Mouse (Mus musculus) layer of hippocampus, adult 9-10 months (tissue): ENCODE results near the gene Siah1b.

Experiments used
- DNase-seq: peaks from one replicate; pipeline ENCODE4 v3.0.0; 2022; ENCODE audit warnings: low spot score

Gene Siah1b

GRCm38 (mm10) chrX:164076040-164076775, at the start of gene Siah1b:
TSS of gene Siah1b (minus strand) at chrX:164076493.
- DNase-seq: peak; percentile 88

DNA sequence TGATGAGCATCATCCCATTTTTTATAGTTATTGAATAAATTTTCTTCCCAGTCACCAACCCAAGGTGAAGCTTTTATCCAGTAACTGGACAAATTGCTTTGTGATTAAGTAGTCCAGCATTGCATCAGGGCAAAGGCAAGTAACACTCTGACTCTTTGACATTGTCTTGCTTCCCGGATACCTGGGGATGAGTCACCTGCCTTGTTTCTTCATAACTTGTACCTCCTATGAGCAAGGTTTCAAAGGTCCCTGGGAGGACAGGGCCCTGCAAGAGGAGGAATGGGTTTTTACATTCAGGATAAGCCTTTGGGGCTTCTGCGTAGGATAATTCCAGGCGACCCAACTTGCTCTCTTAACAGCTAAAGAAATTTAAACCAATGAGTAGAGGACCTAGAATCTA, 47.6 kb upstream of the Siah1b start:
- DNase-seq: no peak

- DNase-seq: no peak
Observed at GRCm38 (mm10) chrX:164113744-164114143, 37.5 kb upstream of the Siah1b start.

- no peak for DNase-seq
Observed at GRCm38 (mm10) chrX:164111146-164111545, 34.9 kb upstream of the Siah1b start.

DNA sequence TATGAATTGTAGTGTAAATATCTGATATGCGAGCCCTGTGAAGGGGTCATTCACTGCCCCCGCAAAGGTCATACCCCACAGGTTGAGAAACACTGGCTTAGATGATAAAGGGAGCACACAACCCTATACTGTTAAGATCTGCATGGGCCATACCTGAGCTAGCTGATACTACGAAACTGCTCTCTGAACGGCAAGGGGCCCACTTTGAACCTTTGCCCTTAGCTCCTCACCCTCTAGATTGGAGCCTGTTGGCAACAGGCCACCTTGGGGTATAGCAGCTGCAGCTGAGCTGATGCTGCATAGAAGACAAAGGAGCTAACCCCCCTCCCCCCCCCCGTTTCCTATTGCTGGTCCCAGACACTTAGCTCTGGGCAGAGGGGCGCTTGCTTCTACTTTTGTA, 26.4 kb upstream of the Siah1b start:
- DNase-seq: no peak

GRCm38 (mm10) chrX:164102198-164102597, 25.9 kb upstream of the Siah1b start:
- no peak for DNase-seq

GRCm38 (mm10) chrX:164101483-164101882, 25.2 kb upstream of the Siah1b start:
- no peak for DNase-seq

DNA sequence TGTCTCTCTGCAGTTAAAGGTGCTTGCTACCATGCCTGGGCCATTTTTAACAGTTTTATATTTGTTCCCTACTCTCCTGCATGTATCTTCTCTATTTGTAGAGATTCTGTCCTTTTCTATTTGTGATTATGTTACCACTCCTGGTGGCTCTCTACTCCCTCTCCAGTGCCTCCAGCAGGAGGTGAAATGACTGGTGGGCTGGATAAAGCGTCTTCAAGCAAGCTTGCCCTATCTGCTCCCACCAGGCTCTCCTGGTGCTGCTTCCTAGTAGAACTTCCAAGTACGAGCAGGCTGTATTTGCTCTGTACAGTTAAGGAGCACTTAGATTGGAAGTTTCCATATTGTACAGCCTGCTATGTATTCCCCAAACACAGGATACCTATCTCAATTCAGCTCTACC, 19.5 kb upstream of the Siah1b start:
- no peak for DNase-seq

GRCm38 (mm10) chrX:164093435-164093834, 17.1 kb upstream of the Siah1b start:
- DNase-seq: no peak

- DNase-seq: no peak
Observed at GRCm38 (mm10) chrX:164092300-164093169, 16.2 kb upstream of the Siah1b start.

GRCm38 (mm10) chrX:164089916-164090315, 13.6 kb upstream of the Siah1b start:
- DNase-seq: no peak

DNA sequence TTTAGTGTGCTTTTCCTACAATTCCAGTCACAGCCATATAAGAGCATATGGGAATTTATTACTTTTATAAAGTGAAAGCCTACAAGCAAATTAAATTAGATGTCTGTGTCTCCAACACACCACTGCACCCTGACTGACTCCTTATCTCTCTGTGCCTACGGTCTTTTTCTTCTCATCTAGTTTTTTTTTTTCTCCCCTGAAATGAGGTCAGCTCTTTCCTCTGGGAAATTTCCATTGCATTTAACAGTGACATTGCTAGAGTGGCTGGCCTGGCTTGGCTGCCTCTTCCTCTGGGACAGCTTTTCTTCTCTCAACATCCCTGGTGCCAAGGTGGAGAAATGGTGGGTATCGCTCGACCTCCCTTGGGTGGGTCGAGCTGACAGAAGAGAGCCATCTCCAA, 12.3 kb upstream of the Siah1b start, which contains the start of gene Cltrn:
TSS of gene Cltrn (plus strand) at position 249 of the 400 bp plus-strand sequence.
- no peak for DNase-seq

DNA sequence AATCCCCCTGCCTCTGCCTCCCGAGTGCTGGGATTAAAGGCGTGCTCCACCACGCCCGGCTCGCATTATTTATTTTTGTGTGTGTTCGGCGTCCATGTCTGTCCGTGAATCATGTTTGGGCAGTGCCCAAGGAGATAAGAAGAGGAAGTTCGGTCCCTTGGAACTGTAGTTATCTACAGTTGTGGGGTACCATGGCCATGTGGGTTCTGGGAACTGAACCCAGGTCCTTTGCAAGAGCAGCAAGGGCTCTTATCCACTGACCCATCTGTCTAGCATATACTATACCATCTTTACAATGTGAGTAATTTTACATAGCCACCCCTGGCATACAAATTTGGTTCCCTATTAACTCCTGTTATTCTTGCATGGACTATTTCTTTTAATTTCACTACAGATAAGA, 5.7 kb upstream of the Siah1b start:
- no peak for DNase-seq

- DNase-seq: no peak
Observed at GRCm38 (mm10) chrX:164068968-164069367, 7.3 kb downstream of the Siah1b start.

- DNase-seq: peak; percentile 37
Observed at GRCm38 (mm10) chrX:164066185-164066584, 10.1 kb downstream of the Siah1b start.

GRCm38 (mm10) chrX:164059070-164059469, 17.2 kb downstream of the Siah1b start:
- DNase-seq: no peak

DNA sequence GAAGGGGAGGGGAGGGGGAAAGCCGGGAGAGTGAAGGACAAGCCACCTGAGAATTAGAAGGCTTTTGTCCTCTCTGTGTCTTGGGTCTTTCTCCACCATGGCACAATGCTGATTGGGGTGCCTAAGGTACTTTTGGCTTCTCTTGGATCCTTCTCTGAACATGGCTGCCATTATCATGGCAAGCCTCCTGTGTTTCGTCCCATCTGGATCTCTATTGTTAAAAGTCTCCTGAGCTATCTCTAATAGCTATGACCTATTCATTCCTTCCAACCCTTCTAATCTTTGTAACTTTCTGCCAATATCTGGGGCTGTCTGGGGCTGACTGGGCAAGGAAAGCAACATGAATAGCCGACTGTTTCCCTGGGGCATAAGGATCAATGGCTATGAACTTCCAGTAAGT, 17.8 kb downstream of the Siah1b start:
- no peak for DNase-seq

DNA sequence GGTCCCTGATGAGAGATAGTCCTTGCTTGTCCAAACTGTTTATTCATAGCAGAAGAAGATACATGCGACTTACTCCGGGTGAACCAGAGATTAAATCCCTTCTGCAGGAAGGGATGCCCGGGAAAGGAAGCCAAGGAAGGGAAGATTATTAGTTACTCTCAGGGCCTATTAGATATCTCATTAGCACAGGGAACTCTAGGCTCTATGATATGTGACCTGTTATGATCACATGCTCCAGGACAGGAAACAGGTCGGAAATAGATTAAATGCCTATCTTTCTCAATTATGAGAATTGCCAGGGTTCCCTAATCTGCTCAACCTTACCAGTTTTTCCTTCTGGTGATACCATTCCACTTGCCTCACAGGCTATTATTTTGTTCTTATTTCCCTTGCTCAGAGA, 20.6 kb downstream of the Siah1b start:
- DNase-seq: no peak

GRCm38 (mm10) chrX:164046736-164047135, 29.6 kb downstream of the Siah1b start:
- no peak for DNase-seq

DNA sequence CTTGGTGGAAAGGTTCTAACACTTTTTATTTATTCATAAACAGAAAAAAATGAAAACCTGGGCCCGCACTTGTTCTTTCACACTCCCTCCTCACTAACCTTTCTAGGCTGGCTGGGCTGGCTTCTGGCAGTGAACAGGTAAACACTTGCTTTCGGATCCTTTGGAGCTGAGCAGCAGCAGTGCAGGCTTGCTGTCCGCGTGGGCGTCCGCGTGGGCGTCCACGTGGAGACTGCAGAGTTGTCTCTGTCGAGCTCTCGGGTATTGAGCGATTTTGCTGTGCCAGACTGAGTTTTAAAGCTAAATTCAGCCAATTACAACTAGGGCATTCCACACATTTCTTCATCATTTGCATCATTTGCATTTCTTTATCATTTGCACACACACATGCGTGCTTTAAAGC, 34.2 kb downstream of the Siah1b start:
- peak; percentile 2 for DNase-seq

DNA sequence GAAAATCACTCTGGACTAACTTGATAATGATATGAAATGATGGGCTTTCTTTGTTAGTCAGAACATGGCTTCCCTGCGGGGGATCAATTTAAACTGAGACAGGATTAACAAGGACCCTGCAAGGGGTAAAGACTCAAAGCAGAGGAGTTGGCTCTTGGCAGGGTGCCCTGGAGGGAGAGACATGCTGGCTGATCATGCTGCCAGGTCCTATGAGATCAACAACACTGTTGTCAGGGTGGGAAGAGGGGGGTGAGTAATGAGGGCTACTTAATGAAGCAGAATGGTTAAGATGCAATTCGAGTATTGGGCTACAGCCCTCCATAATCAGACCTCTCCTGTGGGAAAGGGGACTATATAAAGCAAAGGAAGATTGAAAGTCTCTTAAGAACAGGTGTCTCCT, 37.4 kb downstream of the Siah1b start:
- DNase-seq: no peak

DNA sequence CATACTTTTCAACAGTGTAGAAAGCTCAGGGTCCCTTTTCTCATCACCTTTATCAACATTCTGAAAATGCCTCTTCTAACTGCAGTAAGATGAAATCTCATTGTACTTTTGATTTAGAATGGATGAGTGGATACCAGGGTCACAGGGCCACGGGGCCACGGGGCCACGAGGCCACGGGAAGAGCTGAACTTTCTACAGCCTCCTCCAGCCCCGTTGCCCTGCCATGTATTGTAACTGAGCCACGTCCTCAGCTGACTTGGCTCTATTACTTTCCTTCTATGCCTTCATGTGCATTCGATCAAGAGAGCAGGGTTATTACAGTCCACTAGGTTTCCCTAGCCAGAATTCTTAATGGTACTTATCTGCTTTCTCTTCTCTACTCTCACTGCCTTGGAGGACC, 40.4 kb downstream of the Siah1b start:
- no peak for DNase-seq

GRCm38 (mm10) chrX:164035401-164035800, 40.9 kb downstream of the Siah1b start:
- DNase-seq: no peak
